Mouse (Mus musculus): ENCODE data around the gene Gm4778.

GRCm38 (mm10) chr3:94310911-94311310, 47.1 kb downstream of the Gm4778 start:
- no peak for TF ChIP-seq CTCF (IDR thresholded peaks at IDR 0.05; ENCODE audit: borderline replicate concordance, extremely low read depth, insufficient read depth, insufficient read length)
- no peak for TF ChIP-seq POLR2A (IDR thresholded peaks at IDR 0.05; ENCODE audit: borderline replicate concordance, extremely low read depth, insufficient read depth, insufficient read length, poor library complexity, severe bottlenecking)

All from brain, embryonic 14.5 days (tissue).